Comparison of ENCODE assay signal across 22 mouse cellular contexts in the genomic region with DNA sequence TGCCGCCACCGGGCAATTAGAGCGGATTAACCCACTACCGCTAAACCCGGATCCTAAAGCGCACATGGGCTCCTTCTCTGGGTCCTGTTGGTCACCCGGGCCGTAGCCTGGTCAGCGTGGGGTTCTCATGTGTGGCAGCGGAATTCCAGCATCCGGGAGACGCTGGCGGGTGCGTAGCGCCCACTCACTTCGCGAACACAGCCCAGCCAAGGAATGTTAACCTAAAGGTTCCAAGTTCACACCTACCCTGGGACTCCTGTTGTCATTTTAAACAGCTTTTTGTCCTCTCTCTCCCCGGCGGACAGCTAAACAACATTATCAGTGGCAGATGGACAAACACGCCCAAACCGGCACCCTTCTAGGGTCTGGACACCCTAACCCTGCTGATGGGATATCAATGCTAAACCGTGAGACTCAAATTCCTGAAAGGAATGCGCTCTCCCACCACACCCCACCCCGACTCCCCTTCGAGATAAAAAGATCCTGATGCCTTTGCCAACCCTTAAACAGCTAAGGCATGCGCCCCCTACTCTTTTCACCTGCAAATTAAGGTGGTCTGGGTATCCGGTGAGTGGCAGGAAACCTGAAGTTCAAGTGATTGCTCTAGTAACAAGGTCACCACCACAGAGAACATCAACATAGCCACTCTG. TPM values are rescaled to one million over a fixed set of nuclear protein-coding genes. Genes with fewer than 3 reads are reported as not detected.
DNase-seq lines count a peak whose midpoint lies in the region; ATAC-seq lines count a peak whose summit lies in the region.
"Had no signal": no experiment of that assay in that cellular context is flagged by ENCODE, and none has a peak within 500 bp of the region (broad histone marks: within the 10 kb centered on the region; RNA-seq: fewer than 3 reads in every experiment).

No protein-coding gene starts in this region.

- peaks cover 37% of the 10 kb centered on the region for H3K27me3 ChIP-seq in heart, embryonic 12.5 days (replicated peaks)
- H3K27me3 ChIP-seq in midbrain, embryonic 11.5 days (ENCODE audit: control insufficient read depth, insufficient read depth, low read length) = peaks cover 40% of the 10 kb centered on the region
- peaks cover 46% of the 10 kb centered on the region for H3K27me3 ChIP-seq in midbrain, embryonic 15.5 days (replicated peaks)
- H3K27me3 ChIP-seq in liver, embryonic 13.5 days = peaks cover 50% of the 10 kb centered on the region

- under 1% methylated on average over 27 of the region's 27 CpGs for WGBS in heart, embryonic 12.5 days
- WGBS in midbrain, embryonic 11.5 days = 1% methylated on average over 27 of the region's 27 CpGs
- WGBS in midbrain, embryonic 15.5 days = 3% methylated on average over 27 of the region's 27 CpGs
- WGBS in liver, embryonic 13.5 days (ENCODE audit: insufficient replicate concordance) = 2% methylated on average over 27 of the region's 27 CpGs

- DNase-seq in heart, adult 9 months (ENCODE audit: low spot score in 2 of 2) = no peak
- DNase-seq in midbrain, embryonic 11.5 days (ENCODE audit: low spot score, missing footprints) = peak; percentile 90
- peak; percentile 95 for DNase-seq in R1 (ENCODE audit: low read depth, low spot score)
- no peak for DNase-seq in liver, embryonic 13.5 days
- DNase-seq: adrenal gland, postnatal 25 days; cerebellum, adult 11 months; cerebellum, postnatal 10 days; embryo, embryonic 11 days; gastrocnemius, postnatal 14 days; kidney, adult 8-10 months; kidney, postnatal 25 days; right cerebral cortex, adult 18-20 months; thymus, postnatal 14 days had no signal

- H3K4me2 ChIP-seq in heart, embryonic 12.5 days = peak overlapping the region; percentile 53
- no peak overlapping the region for H3K4me2 ChIP-seq in midbrain, embryonic 11.5 days
- H3K4me2 ChIP-seq in midbrain, embryonic 15.5 days = no peak overlapping the region
- H3K4me2 ChIP-seq in liver, embryonic 13.5 days = peak overlapping the region; percentile 28
- H3K4me2 ChIP-seq: forebrain, embryonic 13.5 days; liver, embryonic 15.5 days; midbrain, embryonic 13.5 days had no signal

- ATAC-seq in heart, embryonic 12.5 days (ENCODE audit: insufficient number of reproducible peaks, low FRiP score) = no peak
- ATAC-seq in midbrain, embryonic 11.5 days (ENCODE audit: low FRiP score) = no peak
- ATAC-seq in midbrain, embryonic 15.5 days (replicated peaks) = no peak
- no peak for ATAC-seq in liver, embryonic 13.5 days (ENCODE audit: low read depth)
- no peak for ATAC-seq in monocyte, adult 5-6 weeks (replicated peaks; ENCODE audit: insufficient number of reproducible peaks, low FRiP score, low TSS enrichment, poor library complexity, severe bottlenecking)
- ATAC-seq: forebrain, embryonic 13.5 days; lung, postnatal 0 days; midbrain, embryonic 13.5 days had no signal

- no peak overlapping the region for H3K27ac ChIP-seq in heart, embryonic 12.5 days (ENCODE audit: poor library complexity, severe bottlenecking)
- no peak overlapping the region for H3K27ac ChIP-seq in midbrain, embryonic 11.5 days (ENCODE audit: low read depth, low read length)
- H3K27ac ChIP-seq in midbrain, embryonic 15.5 days = no peak overlapping the region
- no peak overlapping the region for H3K27ac ChIP-seq in liver, embryonic 13.5 days
- H3K27ac ChIP-seq: forebrain, embryonic 13.5 days; heart, adult 2 months; liver, embryonic 15.5 days; midbrain, embryonic 13.5 days had no signal

- no peaks in the 10 kb centered on the region for H3K9me3 ChIP-seq in heart, embryonic 12.5 days (replicated peaks)
- no peaks in the 10 kb centered on the region for H3K9me3 ChIP-seq in midbrain, embryonic 11.5 days (ENCODE audit: control insufficient read depth, low read length)
- H3K9me3 ChIP-seq in midbrain, embryonic 15.5 days = no peaks in the 10 kb centered on the region
- H3K9me3 ChIP-seq in liver, embryonic 13.5 days (replicated peaks) = no peaks in the 10 kb centered on the region
- H3K9me3 ChIP-seq: forebrain, embryonic 13.5 days; G1E; liver, embryonic 15.5 days; midbrain, embryonic 13.5 days had no signal

- H3K4me1 ChIP-seq in heart, embryonic 12.5 days (replicated peaks) = 0 out of 2 replicates have a peak, but pooled peaks cover 3% of the 10 kb centered on the region
- no peaks in the 10 kb centered on the region for H3K4me1 ChIP-seq in midbrain, embryonic 11.5 days (ENCODE audit: control insufficient read depth, insufficient read depth, low read length)
- no peaks in the 10 kb centered on the region for H3K4me1 ChIP-seq in midbrain, embryonic 15.5 days
- H3K4me1 ChIP-seq in liver, embryonic 13.5 days (replicated peaks) = no peaks in the 10 kb centered on the region
- H3K4me1 ChIP-seq: forebrain, embryonic 13.5 days; liver, embryonic 15.5 days; midbrain, embryonic 13.5 days had no signal

- no peak overlapping the region for H3K9ac ChIP-seq in heart, embryonic 12.5 days
- H3K9ac ChIP-seq in midbrain, embryonic 11.5 days (ENCODE audit: low read length) = no peak overlapping the region
- no peak overlapping the region for H3K9ac ChIP-seq in midbrain, embryonic 15.5 days
- no peak overlapping the region for H3K9ac ChIP-seq in liver, embryonic 13.5 days
- H3K9ac ChIP-seq: forebrain, embryonic 13.5 days; liver, embryonic 15.5 days; midbrain, embryonic 13.5 days had no signal

- no peaks in the 10 kb centered on the region for H3K36me3 ChIP-seq in heart, embryonic 12.5 days
- H3K36me3 ChIP-seq in midbrain, embryonic 11.5 days (ENCODE audit: control insufficient read depth, insufficient read depth, low read length) = no peaks in the 10 kb centered on the region
- no peaks in the 10 kb centered on the region for H3K36me3 ChIP-seq in midbrain, embryonic 15.5 days (replicated peaks)
- no peaks in the 10 kb centered on the region for H3K36me3 ChIP-seq in liver, embryonic 13.5 days
- H3K36me3 ChIP-seq: G1E; liver, embryonic 15.5 days; midbrain, embryonic 13.5 days had no signal

- peak overlapping the region; percentile 25; the same call in 1 of the 2 replicates for H3K4me3 ChIP-seq in heart, embryonic 12.5 days
- H3K4me3 ChIP-seq in midbrain, embryonic 11.5 days (ENCODE audit: low read depth, low read length) = no peak overlapping the region
- H3K4me3 ChIP-seq in midbrain, embryonic 15.5 days = no peak overlapping the region
- no peak overlapping the region for H3K4me3 ChIP-seq in liver, embryonic 13.5 days (replicated peaks)
- H3K4me3 ChIP-seq: forebrain, embryonic 13.5 days; heart, adult 2 months; liver, embryonic 15.5 days; midbrain, embryonic 13.5 days had no signal

RNA-seq across cellular contexts. Expression of a gene that starts 49.8 kb away (rescaled TPM):
- polyA plus RNA-seq in heart, embryonic 12.5 days (2016; fragmentation: Nextera tagmentation; extraction: Ambion mirVana) = 0.71 and 0.82 TPM in 2 replicates
- polyA plus RNA-seq in midbrain, embryonic 11.5 days (2014; fragmentation: Nextera tagmentation; extraction: Ambion mirVana) = 1.7 and 2.1 TPM in 2 replicates
- 1.0 and 1.7 TPM in 2 replicates for polyA plus RNA-seq in midbrain, embryonic 15.5 days (2015; fragmentation: Nextera tagmentation; extraction: Ambion mirVana)
- polyA plus RNA-seq in liver, embryonic 13.5 days (2015; fragmentation: Nextera tagmentation; extraction: Ambion mirVana) = 3.0 and 4.6 TPM in 2 replicates
- total RNA-seq in monocyte, adult 5-6 weeks (2017) = 11.6 to 16.4 TPM (median 12.6 TPM) in 3 replicates
- polyA plus RNA-seq: G1E had no signal

Comparison
In these comparisons a context has a peak if more than half of its experiments do, and no peak if none do; other contexts are left out.
1. H3K4me2 ChIP-seq: peak in heart, embryonic 12.5 days (single experiment) and liver, embryonic 13.5 days (single experiment); none in midbrain, embryonic 11.5 days (single experiment) and midbrain, embryonic 15.5 days (single experiment).
2. DNase-seq: peak in midbrain, embryonic 11.5 days (single experiment) and R1 (single experiment); none in heart, adult 9 months (0 of 2) and liver, embryonic 13.5 days (single experiment).